Mouse (Mus musculus) lung, embryonic 14.5 days (tissue): ENCODE measurements at regions not wholly inside any gene's neighbourhood (a gene's known extent, or its start where the extent isn't known, plus 50 kb on each side); places are given as distances from the start of the nearest gene placed in this dataset.

ENCODE experiments used
- ATAC-seq: fragments of 200-750 bp; cut with Nextera tagmentation; 2 replicates; pipeline ENCODE4 v1.8.0; 2017; ENCODE audit warnings: mild to moderate bottlenecking, moderate TSS enrichment, moderate library complexity; ENCODE audit not compliant: insufficient read depth
- DNase-seq: peaks from one replicate; pipeline ENCODE4 v3.0.0-alpha.2; 2015
- H3K27ac ChIP-seq: fragments of 300-500 bp; sonication (generic); 2 replicates; pipeline ENCODE4 v1.5.1; 2014; ENCODE audit warnings: low read depth, mild to moderate bottlenecking, moderate library complexity
- H3K27me3 ChIP-seq: fragments of 300-500 bp; sonication (generic); 2 replicates; pipeline ENCODE4 v1.6.1; 2014; ENCODE audit warnings: low read length, control low read depth; ENCODE audit not compliant: insufficient read depth
- H3K36me3 ChIP-seq: fragments of 300-500 bp; sonication (generic); 2 replicates; pipeline ENCODE4 v1.6.1; 2014; ENCODE audit warnings: control low read depth; ENCODE audit not compliant: insufficient read depth
- H3K4me1 ChIP-seq: fragments of 300-500 bp; sonication (generic); 2 replicates; pipeline ENCODE4 v1.6.1; 2014; ENCODE audit warnings: antibody characterized with exemption, control low read depth; ENCODE audit not compliant: insufficient read depth
- H3K4me2 ChIP-seq: fragments of 300-500 bp; sonication (generic); 2 replicates; pipeline ENCODE4 v1.6.1; 2014; ENCODE audit warnings: mild to moderate bottlenecking
- H3K4me3 ChIP-seq: fragments of 300-500 bp; sonication (generic); 2 replicates; pipeline ENCODE4 v1.5.1; 2014; ENCODE audit warnings: low read depth, low read length
- H3K9ac ChIP-seq: fragments of 300-500 bp; sonication (generic); 2 replicates; pipeline ENCODE4 v1.6.1; 2014
- H3K9me3 ChIP-seq: fragments of 300-500 bp; sonication (generic); 2 replicates; pipeline ENCODE4 v1.6.1; 2016; ENCODE audit warnings: low read depth, low read length, control low read depth
- CTCF ChIP-seq: IDR thresholded peaks from 2 replicates; pipeline ENCODE4 v1.5.1; 2016; ENCODE audit warnings: antibody characterized with exemption, low read depth
- WGBS: fragments of 180-500 bp; shearing (Covaris S2); extraction: QIAGEN DNeasy Blood & Tissue Kit; methylation state at CpG from one replicate; pipeline ENCODE4 v1.1.7; 2014; 5-methylcytosine and 5-hydroxymethylcytosine counted together

DNA sequence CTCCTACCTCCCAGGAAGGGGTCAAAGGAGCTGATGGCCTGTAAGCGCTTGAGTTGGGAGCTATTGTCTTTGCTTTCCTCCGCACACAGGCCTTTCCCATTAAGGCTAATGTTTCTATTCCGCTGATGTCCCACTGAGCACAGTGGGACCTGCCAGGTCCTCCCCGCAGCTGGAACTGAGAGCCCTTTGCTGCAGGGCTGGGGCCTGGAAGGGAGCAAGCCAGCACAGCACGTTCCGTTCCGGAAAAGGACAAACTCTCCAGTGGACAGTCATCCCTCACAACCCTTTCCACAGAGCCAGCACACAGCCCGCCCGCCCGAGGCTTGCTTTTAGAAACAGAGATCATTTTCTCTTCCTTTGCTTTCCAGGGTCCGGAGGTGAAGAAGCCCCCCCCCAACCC is 116.2 kb upstream of the Usp24 start:
- Histone ChIP-seq H3K36me3 (no peaks in the 10 kb centered on the region), H3K4me2 (0 out of 2 replicates have a peak overlapping the region, but pooled peaks have one; percentile 2), H3K9me3 (no peaks in the 10 kb centered on the region), H3K4me1 (peaks cover 8% of the 10 kb centered on the region; the same call in 1 of the 2 replicates), H3K4me3 (no peak overlapping the region), H3K27me3 (no peaks in the 10 kb centered on the region), H3K9ac (no peak overlapping the region), H3K27ac (no peak overlapping the region; the same call in 1 of the 2 replicates)
- no peak for TF ChIP-seq CTCF
- DNase-seq (peak; percentile 12), ATAC-seq (peak; percentile 38; the same call in 1 of the 2 replicates)
- 16% methylated on average over 11 of the region's 11 CpGs for WGBS

DNA sequence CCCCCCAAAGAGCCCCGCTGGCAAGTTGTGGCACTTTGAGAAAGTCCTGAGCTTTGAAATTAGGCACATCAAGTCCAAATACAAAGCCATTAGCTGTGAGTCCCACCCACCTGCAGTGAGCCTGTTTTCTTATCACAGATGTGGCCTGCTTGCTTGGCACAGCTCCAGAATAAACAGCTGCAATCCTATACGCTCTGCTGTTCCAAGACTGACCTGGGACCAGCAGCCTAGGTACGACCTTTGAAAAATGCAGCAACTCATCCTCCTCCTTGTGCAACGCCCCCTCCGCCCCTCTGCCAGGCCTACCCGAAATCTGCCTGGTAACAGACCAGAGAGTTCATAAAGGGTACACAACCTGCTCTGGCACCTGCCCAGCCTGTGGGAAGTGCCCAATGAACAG is 115.8 kb upstream of the Usp24 start:
- 41% methylated on average over 6 of the region's 6 CpGs for WGBS
- Histone ChIP-seq H3K4me1 (peaks cover 8% of the 10 kb centered on the region; the same call in 1 of the 2 replicates), H3K4me3 (no peak overlapping the region), H3K9me3 (no peaks in the 10 kb centered on the region), H3K27me3 (no peaks in the 10 kb centered on the region), H3K27ac (no peak overlapping the region), H3K4me2 (no peak overlapping the region), H3K9ac (no peak overlapping the region), H3K36me3 (no peaks in the 10 kb centered on the region)
- TF ChIP-seq CTCF: no peak
- ATAC-seq (peak; percentile 41; the same call in 1 of the 2 replicates), DNase-seq (peak; percentile 47)

DNA sequence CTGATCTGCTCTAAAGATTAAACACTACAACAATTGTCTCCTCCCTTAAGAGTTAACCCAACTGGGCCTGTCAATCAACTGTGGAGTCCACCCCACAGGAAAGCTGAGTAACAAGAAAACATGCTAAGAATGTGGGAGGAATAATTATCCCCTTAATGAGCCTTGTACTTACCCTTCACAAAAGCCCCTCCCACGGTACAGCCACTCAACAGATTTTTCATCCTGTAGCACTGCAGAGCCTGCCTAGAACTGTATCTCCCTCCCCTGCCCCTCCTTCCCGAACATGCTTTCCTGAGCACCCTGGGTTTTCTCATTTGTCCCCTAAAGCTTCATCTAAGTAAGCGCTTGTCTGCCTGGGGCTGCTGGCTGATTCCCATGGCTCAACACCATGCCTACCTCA is 113.5 kb upstream of the Usp24 start:
- no peak overlapping the region for H3K4me3 ChIP-seq
- TF ChIP-seq CTCF: no peak
- no peaks in the 10 kb centered on the region for H3K9me3 ChIP-seq
- no peak overlapping the region for H3K4me2 ChIP-seq
- H3K27ac ChIP-seq: no peak overlapping the region
- WGBS: 53% methylated on average over 3 of the region's 3 CpGs
- H3K4me1 ChIP-seq: peaks cover 8% of the 10 kb centered on the region
- H3K27me3 ChIP-seq: no peaks in the 10 kb centered on the region
- ATAC-seq (no peak), DNase-seq (no peak)
- no peaks in the 10 kb centered on the region for H3K36me3 ChIP-seq
- H3K9ac ChIP-seq: no peak overlapping the region

DNA sequence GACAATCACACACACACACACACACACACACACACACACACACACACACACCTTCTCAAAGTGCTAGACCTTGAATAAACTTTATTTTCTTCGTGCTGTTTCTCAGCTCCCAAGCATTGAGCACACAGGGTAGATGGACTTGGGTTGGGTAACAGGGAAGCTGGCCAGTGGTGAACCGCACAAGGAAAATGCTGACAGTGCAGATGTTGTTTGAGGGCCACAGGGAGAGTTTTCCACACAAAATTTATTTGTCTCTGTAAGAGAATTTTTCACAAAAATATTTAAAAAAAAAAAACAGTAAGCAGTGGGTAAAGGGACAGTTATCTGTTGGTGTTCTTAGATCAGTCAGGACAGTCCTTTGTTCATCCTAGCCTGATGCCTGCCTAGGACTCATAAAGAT is 110.8 kb upstream of the Usp24 start:
- no peaks in the 10 kb centered on the region for H3K36me3 ChIP-seq
- 73% methylated on average over 2 of the region's 2 CpGs for WGBS
- DNase-seq (no peak), ATAC-seq (no peak)
- H3K27me3 ChIP-seq: no peaks in the 10 kb centered on the region
- H3K27ac ChIP-seq: no peak overlapping the region
- peaks cover 1% of the 10 kb centered on the region; the same call in 1 of the 2 replicates for H3K4me1 ChIP-seq
- H3K9ac ChIP-seq: no peak overlapping the region
- H3K4me2 ChIP-seq: no peak overlapping the region
- no peak for TF ChIP-seq CTCF
- H3K4me3 ChIP-seq: no peak overlapping the region
- H3K9me3 ChIP-seq: no peaks in the 10 kb centered on the region

DNA sequence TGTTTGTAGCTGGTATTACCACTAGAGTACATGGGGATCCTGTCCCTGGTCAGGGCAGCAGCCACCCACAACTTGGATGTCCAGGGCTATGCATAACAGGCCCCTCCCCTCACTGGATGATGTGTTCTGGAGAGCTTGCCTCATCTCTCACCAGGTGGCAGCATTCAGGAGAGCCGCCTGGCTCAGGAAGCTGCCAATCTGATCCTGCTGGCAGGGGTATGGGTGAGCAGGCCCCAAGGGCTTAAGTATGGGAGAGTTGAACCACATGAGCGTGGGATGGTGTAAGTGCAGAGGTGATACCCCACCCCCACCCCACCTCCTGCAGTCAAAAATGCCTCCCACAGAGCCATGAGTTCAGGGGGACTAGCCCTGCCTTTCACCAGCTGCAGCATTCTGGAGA is 110.0 kb upstream of the Usp24 start:
- H3K36me3 ChIP-seq: no peaks in the 10 kb centered on the region
- H3K4me2 ChIP-seq: no peak overlapping the region
- H3K27ac ChIP-seq: no peak overlapping the region
- no peaks in the 10 kb centered on the region for H3K27me3 ChIP-seq
- WGBS: 44% methylated on average over 2 of the region's 2 CpGs
- DNase-seq (no peak), ATAC-seq (no peak)
- H3K9me3 ChIP-seq: no peaks in the 10 kb centered on the region
- H3K9ac ChIP-seq: no peak overlapping the region
- no peaks in the 10 kb centered on the region; the same call in 1 of the 2 replicates for H3K4me1 ChIP-seq
- no peak overlapping the region for H3K4me3 ChIP-seq
- 0 out of 2 replicates have a peak, but pooled peaks have one; percentile 5 for TF ChIP-seq CTCF

DNA sequence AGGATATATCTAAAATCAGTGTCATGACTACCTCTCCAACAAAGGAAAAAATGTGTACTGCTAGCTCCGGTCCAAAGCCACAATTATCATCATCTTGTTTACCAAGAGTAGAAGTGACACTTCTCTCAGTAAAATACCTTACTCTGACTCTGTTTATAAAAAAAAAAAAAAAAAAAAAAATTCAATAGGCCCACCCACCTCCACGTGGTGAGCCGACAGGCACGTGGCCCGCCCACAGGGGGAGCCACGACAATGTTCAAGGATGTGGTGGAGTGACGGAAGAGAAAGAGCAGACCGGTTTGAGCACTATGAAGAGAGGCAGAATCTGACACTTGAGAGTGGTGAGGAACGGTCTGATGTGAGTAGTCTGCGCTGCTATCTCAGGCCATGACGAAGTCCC is 106.5 kb upstream of the Usp24 start:
- H3K36me3 ChIP-seq: no peaks in the 10 kb centered on the region
- no peaks in the 10 kb centered on the region; the same call in 1 of the 2 replicates for H3K4me1 ChIP-seq
- TF ChIP-seq CTCF: 0 out of 2 replicates have a peak, but pooled peaks have one; percentile 9
- no peak overlapping the region for H3K27ac ChIP-seq
- H3K4me3 ChIP-seq: no peak overlapping the region
- no peak overlapping the region for H3K4me2 ChIP-seq
- DNase-seq: no peak
- ATAC-seq: no peak
- no peak overlapping the region for H3K9ac ChIP-seq
- whole genome bisulfite sequencing: 70% methylated on average over 11 of the region's 11 CpGs
- H3K9me3 ChIP-seq: no peaks in the 10 kb centered on the region
- no peaks in the 10 kb centered on the region for H3K27me3 ChIP-seq

DNA sequence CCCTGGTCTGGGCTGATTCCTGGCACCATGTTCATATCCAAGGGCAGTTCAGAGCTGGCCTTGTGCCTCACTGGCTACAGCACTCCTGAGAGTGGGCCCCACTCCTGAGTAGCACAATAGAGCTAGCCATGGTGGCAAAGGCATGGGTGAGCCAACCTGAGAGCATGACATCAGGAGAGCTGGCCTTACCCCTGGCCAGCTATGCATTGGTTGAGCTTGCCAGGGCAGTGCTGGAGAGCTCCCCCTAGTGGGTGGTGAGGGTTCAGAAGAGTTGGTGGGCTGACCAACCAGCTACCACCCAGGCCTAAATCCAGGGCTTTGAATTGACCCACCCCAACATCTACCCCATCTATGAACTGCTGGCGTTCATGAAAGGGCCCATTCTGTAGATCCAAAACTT is 106.0 kb upstream of the Usp24 start:
- Histone ChIP-seq H3K4me2 (no peak overlapping the region), H3K4me1 (no peaks in the 10 kb centered on the region; the same call in 1 of the 2 replicates), H3K4me3 (no peak overlapping the region), H3K9ac (no peak overlapping the region), H3K36me3 (no peaks in the 10 kb centered on the region), H3K9me3 (no peaks in the 10 kb centered on the region), H3K27me3 (no peaks in the 10 kb centered on the region), H3K27ac (no peak overlapping the region)
- WGBS: 90% methylated on average over 1 of the region's 1 CpGs
- peak; percentile 31 for TF ChIP-seq CTCF
- ATAC-seq: no peak
- no peak for DNase-seq

DNA sequence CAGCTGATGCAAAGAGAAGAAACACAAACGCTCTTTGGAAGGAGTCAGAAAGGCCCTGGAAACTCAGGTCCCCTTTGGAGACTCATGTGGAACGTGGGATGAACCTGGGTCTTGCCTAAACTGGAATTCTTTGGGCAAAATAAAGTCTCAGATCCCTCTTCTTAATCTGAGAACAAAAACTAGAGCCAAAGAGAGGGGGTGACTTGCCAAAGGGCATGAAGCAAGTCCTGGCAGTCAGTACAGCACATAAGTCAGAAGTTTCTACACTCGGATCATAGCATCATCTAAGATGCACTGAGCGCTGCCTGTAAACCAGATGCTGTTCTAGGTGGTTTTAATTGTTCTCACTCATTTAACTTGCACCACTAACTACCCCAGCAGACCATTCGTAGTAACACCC is 101.8 kb upstream of the Usp24 start:
- Histone ChIP-seq H3K4me1 (no peaks in the 10 kb centered on the region), H3K4me3 (no peak overlapping the region), H3K36me3 (no peaks in the 10 kb centered on the region), H3K9me3 (no peaks in the 10 kb centered on the region), H3K4me2 (no peak overlapping the region), H3K9ac (no peak overlapping the region), H3K27ac (no peak overlapping the region), H3K27me3 (no peaks in the 10 kb centered on the region)
- 78% methylated on average over 5 of the region's 5 CpGs for WGBS
- no peak for TF ChIP-seq CTCF
- DNase-seq: no peak
- no peak for ATAC-seq
